Mouse (Mus musculus): ENCODE results near the gene Rbm6. TPM values are rescaled to one million over a fixed set of nuclear protein-coding genes. Genes with fewer than 3 reads are reported as not detected.

The Rbm6 gene
- polyA plus RNA-seq, 1 experiment from 2014 or later = 79.0 TPM

DNA sequence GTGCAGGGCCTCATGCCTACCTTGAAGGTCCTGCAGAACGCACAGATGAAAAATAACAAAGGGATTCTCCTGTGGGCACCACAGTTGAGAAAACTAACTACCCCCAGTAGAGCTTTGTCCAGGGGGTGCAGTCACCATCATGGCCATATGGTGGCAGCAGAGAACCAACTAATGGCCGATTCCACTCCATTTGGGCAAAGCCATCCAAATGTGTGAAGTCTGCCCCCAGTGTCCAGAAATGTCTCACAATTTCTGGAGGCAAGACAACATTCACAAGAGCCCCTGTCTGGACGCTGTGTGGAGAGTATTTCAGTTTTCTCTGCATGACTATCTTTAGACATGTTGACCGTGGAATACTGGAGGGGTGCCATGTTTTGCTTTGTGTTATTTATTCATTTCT lies 31.7 kb upstream of the Rbm6 start:
- H3K4me2 ChIP-seq = no peak overlapping the region
- H3K4me3 ChIP-seq (replicated peaks) = no peak overlapping the region
- H3K4me1 ChIP-seq = peaks cover 68% of the 10 kb centered on the region
- 5% methylated on average over 4 of the region's 4 CpGs for WGBS
- H3K36me3 ChIP-seq = peaks cover 9% of the 10 kb centered on the region; the same call in 1 of the 2 replicates
- H3K9me3 ChIP-seq (replicated peaks) = no peaks in the 10 kb centered on the region
- H3K9ac ChIP-seq = no peak overlapping the region
- no peak overlapping the region for H3K27ac ChIP-seq
- H3K27me3 ChIP-seq = peaks cover 40% of the 10 kb centered on the region
- ATAC-seq (replicated peaks; ENCODE audit: low FRiP score) = no peak

DNA sequence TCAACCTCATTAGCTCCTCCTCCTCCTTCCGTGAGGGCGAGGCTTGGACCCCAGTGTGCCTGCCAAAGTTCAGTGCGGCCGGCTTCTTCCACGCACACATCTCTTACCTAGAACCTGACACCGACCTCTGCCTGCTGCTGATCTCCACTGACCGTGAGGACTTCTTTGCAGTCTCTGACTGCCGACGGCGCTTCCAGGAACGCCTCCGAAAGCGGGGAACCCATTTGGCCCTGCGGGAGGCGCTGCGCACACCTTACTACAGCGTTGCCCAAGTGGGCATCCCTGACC lies 28.5 kb upstream of the Rbm6 start:
- no peak overlapping the region for H3K27ac ChIP-seq
- WGBS = 13% methylated on average over 17 of the region's 17 CpGs
- H3K4me2 ChIP-seq = peak overlapping the region; percentile 81

GRCm38 (mm10) chr9:107900840-107901626 lies 28.0 kb upstream of the Rbm6 start:
- peaks cover 9% of the 10 kb centered on the region; the same call in 1 of the 2 replicates for H3K36me3 ChIP-seq
- peaks cover 34% of the 10 kb centered on the region for H3K4me1 ChIP-seq
- H3K4me3 ChIP-seq (replicated peaks) = peak overlapping the region; percentile 44
- peak; percentile 57 for ATAC-seq (replicated peaks; ENCODE audit: low FRiP score)
- H3K4me2 ChIP-seq = peak overlapping the region; percentile 81
- WGBS = 5% methylated on average over 44 of the region's 44 CpGs
- peaks cover 26% of the 10 kb centered on the region for H3K27me3 ChIP-seq
- no peaks in the 10 kb centered on the region for H3K9me3 ChIP-seq (replicated peaks)
- H3K9ac ChIP-seq = peak overlapping the region; percentile 48
- peak overlapping the region; percentile 64; the same call in 1 of the 2 replicates for H3K27ac ChIP-seq

More for the DNA sequence above, 28.5 kb upstream of the Rbm6 start:
- no peak for ATAC-seq (replicated peaks; ENCODE audit: low FRiP score)
- Histone ChIP-seq H3K9me3 (replicated peaks) (no peaks in the 10 kb centered on the region), H3K4me1 (peaks cover 40% of the 10 kb centered on the region), H3K4me3 (replicated peaks) (peak overlapping the region; percentile 44), H3K9ac (no peak overlapping the region), H3K36me3 (peaks cover 9% of the 10 kb centered on the region; the same call in 1 of the 2 replicates), H3K27me3 (peaks cover 26% of the 10 kb centered on the region)

DNA sequence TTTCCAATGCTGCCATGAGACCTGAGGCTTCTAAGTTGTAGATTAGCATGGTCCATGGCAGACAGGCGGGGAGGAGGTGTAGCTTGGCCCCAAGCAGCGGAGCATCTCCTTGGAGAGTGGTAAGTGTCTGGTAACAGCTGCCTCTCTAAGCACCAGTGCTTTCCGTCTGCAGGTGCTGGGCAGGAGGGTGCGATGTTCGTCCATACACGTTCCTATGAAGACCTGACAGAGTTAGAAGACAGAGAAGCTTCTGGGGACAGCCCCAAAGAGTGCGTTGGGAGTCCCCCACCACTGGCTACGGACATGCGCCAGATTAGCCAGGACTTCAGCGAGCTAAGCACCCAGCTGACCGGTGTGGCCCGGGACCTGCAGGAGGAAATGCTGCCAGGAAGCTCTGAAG lies 26.8 kb upstream of the Rbm6 start:
- H3K27ac ChIP-seq = no peak overlapping the region
- peaks cover 9% of the 10 kb centered on the region; the same call in 1 of the 2 replicates for H3K36me3 ChIP-seq
- no peak overlapping the region for H3K4me2 ChIP-seq
- no peaks in the 10 kb centered on the region for H3K9me3 ChIP-seq (replicated peaks)
- peaks cover 26% of the 10 kb centered on the region for H3K27me3 ChIP-seq
- no peak for ATAC-seq (replicated peaks; ENCODE audit: low FRiP score)
- peaks cover 24% of the 10 kb centered on the region for H3K4me1 ChIP-seq
- no peak overlapping the region for H3K9ac ChIP-seq
- 71% methylated on average over 12 of the region's 12 CpGs for WGBS
- no peak overlapping the region for H3K4me3 ChIP-seq (replicated peaks)

DNA sequence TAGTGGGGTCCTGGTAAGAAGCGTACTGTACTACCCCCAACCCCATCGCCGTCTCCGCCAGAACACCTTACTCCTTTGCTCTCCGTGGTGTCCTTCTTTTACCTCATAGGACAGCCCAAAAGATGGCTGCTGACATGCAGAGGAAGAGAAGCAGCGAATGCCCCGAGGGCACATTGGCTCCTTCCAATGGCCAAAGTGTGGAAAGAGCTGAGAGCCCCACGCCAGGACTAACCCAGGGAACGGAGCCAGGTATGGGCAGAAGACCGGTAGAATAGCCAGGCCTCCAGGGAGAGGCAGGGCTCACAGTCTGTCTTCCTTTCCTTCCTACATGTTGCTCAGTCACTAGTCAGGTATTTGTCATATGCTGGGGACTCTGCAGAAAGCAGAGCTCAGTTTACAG lies 25.5 kb upstream of the Rbm6 start:
- H3K4me2 ChIP-seq = no peak overlapping the region
- H3K9me3 ChIP-seq (replicated peaks) = no peaks in the 10 kb centered on the region
- peaks cover 26% of the 10 kb centered on the region for H3K27me3 ChIP-seq
- no peak overlapping the region for H3K4me3 ChIP-seq (replicated peaks)
- no peak overlapping the region for H3K27ac ChIP-seq
- ATAC-seq (replicated peaks; ENCODE audit: low FRiP score) = no peak
- no peak overlapping the region for H3K9ac ChIP-seq
- H3K4me1 ChIP-seq = peaks cover 23% of the 10 kb centered on the region
- H3K36me3 ChIP-seq = peaks cover 9% of the 10 kb centered on the region; the same call in 1 of the 2 replicates
- 90% methylated on average over 10 of the region's 10 CpGs for WGBS

- no peak overlapping the region for H3K4me2 ChIP-seq
- no peak overlapping the region for H3K4me3 ChIP-seq (replicated peaks)
- H3K4me1 ChIP-seq = peaks cover 18% of the 10 kb centered on the region
- no peak for ATAC-seq (replicated peaks; ENCODE audit: low FRiP score)
- no peak overlapping the region for H3K9ac ChIP-seq
- no peaks in the 10 kb centered on the region for H3K9me3 ChIP-seq (replicated peaks)
- no peak overlapping the region for H3K27ac ChIP-seq
- peaks cover 10% of the 10 kb centered on the region for H3K27me3 ChIP-seq
- no peaks in the 10 kb centered on the region for H3K36me3 ChIP-seq
- 98% methylated on average over 1 of the region's 1 CpGs for whole genome bisulfite sequencing
These were observed 18.0 kb upstream of the Rbm6 start for GRCm38 (mm10) chr9:107891023-107891422.

DNA sequence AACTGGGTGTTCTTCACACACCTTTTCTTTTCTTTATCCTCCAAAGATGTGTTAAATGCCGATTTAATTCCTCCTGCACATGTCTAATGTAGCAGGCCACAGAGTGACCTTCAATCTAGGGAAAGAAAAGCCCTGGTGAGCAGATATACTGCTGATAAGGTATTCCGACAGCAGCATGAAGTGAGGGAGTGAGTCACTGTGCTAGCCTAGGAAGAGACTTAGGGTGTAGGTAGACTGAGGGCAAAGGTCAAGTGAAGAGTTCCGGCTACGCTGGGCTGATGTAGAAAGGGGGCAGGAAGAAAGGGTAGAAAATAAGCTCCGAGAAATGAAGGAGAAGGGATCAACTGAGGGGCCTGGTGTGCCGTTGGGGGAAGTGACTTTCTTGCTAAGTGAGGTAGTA lies 17.2 kb upstream of the Rbm6 start:
- ATAC-seq (replicated peaks; ENCODE audit: low FRiP score) = no peak
- Histone ChIP-seq H3K4me2 (no peak overlapping the region), H3K9ac (no peak overlapping the region), H3K27me3 (peaks cover 15% of the 10 kb centered on the region), H3K27ac (no peak overlapping the region), H3K36me3 (no peaks in the 10 kb centered on the region), H3K4me1 (peaks cover 18% of the 10 kb centered on the region), H3K9me3 (replicated peaks) (no peaks in the 10 kb centered on the region), H3K4me3 (replicated peaks) (no peak overlapping the region)
- 86% methylated on average over 6 of the region's 6 CpGs for WGBS

GRCm38 (mm10) chr9:107888267-107888850 lies 15.3 kb upstream of the Rbm6 start:
- H3K4me1 ChIP-seq = peaks cover 18% of the 10 kb centered on the region
- H3K4me2 ChIP-seq = peak overlapping the region; percentile 84
- WGBS = 0% methylated on average over 18 of the region's 18 CpGs
- H3K27ac ChIP-seq = peak overlapping the region; percentile 45; the same call in 1 of the 2 replicates
- H3K9me3 ChIP-seq (replicated peaks) = no peaks in the 10 kb centered on the region
- H3K36me3 ChIP-seq = no peaks in the 10 kb centered on the region
- peak overlapping the region; percentile 63 for H3K9ac ChIP-seq
- peak overlapping the region; percentile 76 for H3K4me3 ChIP-seq (replicated peaks)
- H3K27me3 ChIP-seq = peaks cover 24% of the 10 kb centered on the region
- peak; percentile 84 for ATAC-seq (replicated peaks; ENCODE audit: low FRiP score)

- H3K27ac ChIP-seq = peak within 1 kb of the TSS; percentile 45; the same call in 1 of the 2 replicates
- H3K4me3 ChIP-seq (replicated peaks) = peak within 1 kb of the TSS; percentile 76
- H3K36me3 ChIP-seq = no peaks in the 10 kb centered on the region
- H3K4me2 ChIP-seq = peak within 1 kb of the TSS; percentile 84
- under 1% methylated on average over 28 of the region's 28 CpGs for WGBS
- peaks cover 18% of the 10 kb centered on the region for H3K4me1 ChIP-seq
- peaks cover 24% of the 10 kb centered on the region for H3K27me3 ChIP-seq
- peak; percentile 97 for ATAC-seq (replicated peaks; ENCODE audit: low FRiP score)
- H3K9me3 ChIP-seq (replicated peaks) = no peaks in the 10 kb centered on the region
- peak within 1 kb of the TSS; percentile 63 for H3K9ac ChIP-seq
These were observed 14.8 kb upstream of the Rbm6 start, which contains the start of gene Mon1a for GRCm38 (mm10) chr9:107887804-107888266. Mon1a (plus strand) TSS chr9:107888151.

- 74% methylated on average over 4 of the region's 4 CpGs for WGBS
- H3K27me3 ChIP-seq = peaks cover 20% of the 10 kb centered on the region; the same call in 1 of the 2 replicates
- no peaks in the 10 kb centered on the region for H3K4me1 ChIP-seq
- no peak for ATAC-seq (replicated peaks; ENCODE audit: low FRiP score)
- H3K9ac ChIP-seq = no peak overlapping the region
- H3K4me3 ChIP-seq (replicated peaks) = no peak overlapping the region
- no peaks in the 10 kb centered on the region for H3K36me3 ChIP-seq
- H3K4me2 ChIP-seq = no peak overlapping the region
- no peaks in the 10 kb centered on the region for H3K9me3 ChIP-seq (replicated peaks)
- no peak overlapping the region for H3K27ac ChIP-seq
These were observed 7.4 kb upstream of the Rbm6 start for GRCm38 (mm10) chr9:107880411-107880810.

- H3K4me1 ChIP-seq = peaks cover 13% of the 10 kb centered on the region
- ATAC-seq (replicated peaks; ENCODE audit: low FRiP score) = peak; percentile 99
These were observed 513 bp downstream of the Rbm6 start for GRCm38 (mm10) chr9:107872350-107873098.

GRCm38 (mm10) chr9:107866081-107866480 lies 7.0 kb downstream of the Rbm6 start:
- no peak overlapping the region for H3K9ac ChIP-seq
- peaks cover 2% of the 10 kb centered on the region for H3K4me1 ChIP-seq
- no peaks in the 10 kb centered on the region for H3K27me3 ChIP-seq
- WGBS = 93% methylated on average over 2 of the region's 2 CpGs
- H3K36me3 ChIP-seq = peaks cover 32% of the 10 kb centered on the region
- no peaks in the 10 kb centered on the region for H3K9me3 ChIP-seq (replicated peaks)
- no peak for ATAC-seq (replicated peaks; ENCODE audit: low FRiP score)
- H3K27ac ChIP-seq = no peak overlapping the region
- H3K4me3 ChIP-seq (replicated peaks) = no peak overlapping the region
- H3K4me2 ChIP-seq = no peak overlapping the region

More at GRCm38 (mm10) chr9:107872350-107873098, 513 bp downstream of the Rbm6 start:
- peak overlapping the region; percentile 93 for H3K9ac ChIP-seq
- H3K4me2 ChIP-seq = peak overlapping the region; percentile 77
- peaks cover 11% of the 10 kb centered on the region; the same call in 1 of the 2 replicates for H3K36me3 ChIP-seq
- peak overlapping the region; percentile 97 for H3K27ac ChIP-seq
- H3K4me3 ChIP-seq (replicated peaks) = peak overlapping the region; percentile 87
- no peaks in the 10 kb centered on the region for H3K27me3 ChIP-seq
- no peaks in the 10 kb centered on the region for H3K9me3 ChIP-seq (replicated peaks)
- under 1% methylated on average over 79 of the region's 80 CpGs for WGBS
